In genomic region chr2:120606021-120606690, GRCm38 (mm10) we compare ENCODE assay signal across 11 mouse cellular contexts. TPM values are rescaled to one million over a fixed set of nuclear protein-coding genes. Genes with fewer than 3 reads are reported as not detected.
DNase-seq lines count a peak whose midpoint lies in the region; ATAC-seq and TF ChIP-seq lines count a peak whose summit lies in the region.
"Had no signal": no experiment of that assay in that cellular context is flagged by ENCODE, and none has a peak within 500 bp of the region (broad histone marks: within the 10 kb centered on the region; RNA-seq: fewer than 3 reads in every experiment).

No protein-coding gene starts in this region.

- TF ChIP-seq EP300 in CH12.LX (IDR thresholded peaks at IDR 0.05; ENCODE audit: low read length) = no peak

- H3K4me1 ChIP-seq in embryonic facial prominence, embryonic 11.5 days (ENCODE audit: control insufficient read depth, insufficient read depth, low read length) = no peaks in the 10 kb centered on the region
- H3K4me1 ChIP-seq in embryonic facial prominence, embryonic 10.5 days = peaks cover 17% of the 10 kb centered on the region
- H3K4me1 ChIP-seq in CH12.LX (ENCODE audit: control insufficient read depth in 1 of 2, insufficient read depth in 2 of 2) = peaks cover 0 to 24% of the 10 kb centered on the region in 2 experiments; a peak in 1 of 4 replicates

- H3K79me2 ChIP-seq in CH12.LX (replicated peaks; ENCODE audit: control insufficient read depth, extremely low read depth, insufficient read depth, poor library complexity, severe bottlenecking) = peaks cover 12% of the 10 kb centered on the region

- no peaks in the 10 kb centered on the region for H3K9me3 ChIP-seq in embryonic facial prominence, embryonic 11.5 days (replicated peaks; ENCODE audit: control insufficient read depth, low read length)
- no peaks in the 10 kb centered on the region for H3K9me3 ChIP-seq in embryonic facial prominence, embryonic 10.5 days
- no peaks in the 10 kb centered on the region for H3K9me3 ChIP-seq in CH12.LX (replicated peaks; ENCODE audit: low read length)
- H3K9me3 ChIP-seq: hindbrain, embryonic 15.5 days had no signal

- H3K9ac ChIP-seq in embryonic facial prominence, embryonic 11.5 days (replicated peaks; ENCODE audit: low read length) = no peak overlapping the region
- H3K9ac ChIP-seq in CH12.LX (ENCODE audit: insufficient read depth, low read depth) = no peak overlapping the region
- H3K9ac ChIP-seq: hindbrain, embryonic 15.5 days had no signal

- H3K36me3 ChIP-seq in embryonic facial prominence, embryonic 11.5 days (replicated peaks; ENCODE audit: control insufficient read depth, insufficient read depth, low read depth, low read length) = no peaks in the 10 kb centered on the region
- peaks cover 36% of the 10 kb centered on the region for H3K36me3 ChIP-seq in embryonic facial prominence, embryonic 10.5 days (replicated peaks)
- H3K36me3 ChIP-seq in CH12.LX (replicated peaks in 1 of 2; ENCODE audit: control insufficient read depth in 1 of 2, insufficient read depth in 1 of 2, low read length in 1 of 2) = peaks cover 9 to 36% of the 10 kb centered on the region in 2 experiments

- ATAC-seq in embryonic facial prominence, embryonic 11.5 days (replicated peaks; ENCODE audit: insufficient number of reproducible peaks, low FRiP score, low TSS enrichment, low read depth) = no peak
- no peak for ATAC-seq in granulocyte monocyte progenitor cell, adult 5-6 weeks (replicated peaks; ENCODE audit: poor library complexity, severe bottlenecking)
- ATAC-seq: midbrain, embryonic 16.5 days had no signal

- TF ChIP-seq POLR2A in CH12.LX (IDR thresholded peaks at IDR 0.05; ENCODE audit: low read depth, low read length) = no peak

- peak in 1 of 2 experiments; percentile 59; a peak in 2 of 4 replicates for TF ChIP-seq CTCF in CH12.LX (conservative IDR thresholded peaks at IDR 0.05 in 1 of 2, IDR thresholded peaks at IDR 0.05 in 1 of 2; ENCODE audit: low read depth in 2 of 2, low read length in 2 of 2)

- H3K27me3 ChIP-seq in embryonic facial prominence, embryonic 11.5 days (ENCODE audit: control insufficient read depth, insufficient read depth, low read length) = no peaks in the 10 kb centered on the region
- no peaks in the 10 kb centered on the region for H3K27me3 ChIP-seq in embryonic facial prominence, embryonic 10.5 days (replicated peaks; ENCODE audit: low read depth, poor library complexity, severe bottlenecking)
- no peaks in the 10 kb centered on the region for H3K27me3 ChIP-seq in CH12.LX (replicated peaks)
- H3K27me3 ChIP-seq: hindbrain, embryonic 15.5 days had no signal

- H3K4me3 ChIP-seq in embryonic facial prominence, embryonic 11.5 days (ENCODE audit: low read depth, low read length) = no peak overlapping the region
- no peak overlapping the region for H3K4me3 ChIP-seq in embryonic facial prominence, embryonic 10.5 days
- no peak overlapping the region for H3K4me3 ChIP-seq in CH12.LX (replicated peaks in 1 of 3; ENCODE audit: low read depth in 2 of 3, low read length in 2 of 3, poor library complexity in 1 of 3)
- H3K4me3 ChIP-seq: hindbrain, embryonic 15.5 days had no signal

- TF ChIP-seq RAD21 in CH12.LX (IDR thresholded peaks at IDR 0.05; ENCODE audit: low read depth, low read length) = peak; percentile 40

- in situ Hi-C loops in CH12.LX (cut with MboI; ENCODE audit: low pct_ligation_motif_present, low pct_unique_long_range_greater_than_20kb, low sequenced_read_pairs) = no loop called here

- no peak overlapping the region for H3K4me2 ChIP-seq in embryonic facial prominence, embryonic 11.5 days (ENCODE audit: low read depth, low read length)
- H3K4me2 ChIP-seq in CH12.LX (ENCODE audit: insufficient read depth, low read depth, poor library complexity, severe bottlenecking) = no peak overlapping the region
- H3K4me2 ChIP-seq: hindbrain, embryonic 15.5 days had no signal

- dilution Hi-C loops in CH12.LX (cut with MboI; ENCODE audit: extremely low pct_ligation_motif_present, extremely low pct_unique_long_range_greater_than_20kb, low sequenced_read_pairs) = no loop called here

- intact Hi-C loops in left cerebral cortex, postnatal 25 days (cut with DNase I) = loop anchor here (1.0 to 5.0 kb wide), 3 partner anchors 16 to 64 kb away; partner anchors contain the start of gene Snap23
- intact Hi-C loops in left cerebral cortex, postnatal 4 days (cut with DNase I) = no loop called here

- 86% methylated on average over 6 of the region's 6 CpGs for WGBS in embryonic facial prominence, embryonic 11.5 days
- 85% methylated on average over 6 of the region's 6 CpGs for WGBS in embryonic facial prominence, embryonic 10.5 days

- peak; percentile 9 for DNase-seq in embryonic facial prominence, embryonic 11.5 days (ENCODE audit: low spot score)
- no peak for DNase-seq in embryonic facial prominence, embryonic 10.5 days (ENCODE audit: low spot score)
- DNase-seq in left cerebral cortex, postnatal 25 days (ENCODE audit: low spot score in 2 of 2) = peak; percentile 42 to 83
- DNase-seq in left cerebral cortex, postnatal 4 days = no peak
- peak; percentile 23 for DNase-seq in CH12.LX (ENCODE audit: extremely low read depth)
- peak; percentile 53 for DNase-seq in induced T-regulatory cell, adult 2 months (ENCODE audit: low read depth)
- no peak for DNase-seq in urinary bladder, adult 2 months (ENCODE audit: low spot score)
- DNase-seq: cerebellum, adult 9-10 months had no signal

- H3K27ac ChIP-seq in embryonic facial prominence, embryonic 11.5 days (replicated peaks; ENCODE audit: low read depth, low read length) = no peak overlapping the region
- no peak overlapping the region for H3K27ac ChIP-seq in embryonic facial prominence, embryonic 10.5 days (replicated peaks)
- H3K27ac ChIP-seq in CH12.LX (ENCODE audit: insufficient read depth, low read depth) = no peak overlapping the region
- H3K27ac ChIP-seq: hindbrain, embryonic 15.5 days had no signal

RNA-seq across cellular contexts. Expression of gene Haus2, which starts 3.0 kb away (rescaled TPM):
- 33.3 and 33.8 TPM in 2 replicates for polyA plus RNA-seq in embryonic facial prominence, embryonic 11.5 days (2014; fragmentation: Nextera tagmentation; extraction: Ambion mirVana)
- 35.3 and 36.4 TPM in 2 replicates for polyA plus RNA-seq in embryonic facial prominence, embryonic 10.5 days (2016; fragmentation: Nextera tagmentation; extraction: Ambion mirVana)
- 10 to 100 TPM; 14.8 to 15.6 TPM for total RNA-seq in left cerebral cortex, postnatal 25 days (2021)
- total RNA-seq in left cerebral cortex, postnatal 4 days (2021) = 10 to 100 TPM; 14.3 to 15.6 TPM
- total RNA-seq in CH12.LX (2012; rRNA removed) = 12.8 and 15.4 TPM in 2 replicates
- 37.8 and 41.4 TPM in 2 replicates for total RNA-seq in CH12.LX (2014; rRNA removed)
- 18.2 and 21.0 TPM in 2 replicates for polyA plus RNA-seq in CH12.LX (2012; ENCODE audit: insufficient read length, low read depth)
- 20.4 and 22.0 TPM in 2 replicates for total RNA-seq in granulocyte monocyte progenitor cell, adult 5-6 weeks (2014; fragmentation: Nextera tagmentation)
- 17.9 and 20.8 TPM in 2 replicates for total RNA-seq in granulocyte monocyte progenitor cell, adult 5-6 weeks (2017)
- 11.5 and 12.7 TPM in 2 replicates for polyA plus RNA-seq in urinary bladder, adult 2 months (2012; rRNA removed)

RNA-seq across cellular contexts. Expression of gene Lrrc57, which starts 3.2 kb away (rescaled TPM):
- 26.0 and 27.0 TPM in 2 replicates for polyA plus RNA-seq in embryonic facial prominence, embryonic 11.5 days (2014; fragmentation: Nextera tagmentation; extraction: Ambion mirVana)
- polyA plus RNA-seq in embryonic facial prominence, embryonic 10.5 days (2016; fragmentation: Nextera tagmentation; extraction: Ambion mirVana) = 26.6 and 27.4 TPM in 2 replicates
- total RNA-seq in left cerebral cortex, postnatal 25 days (2021) = 10 to 100 TPM; 40.6 to 46.8 TPM
- total RNA-seq in left cerebral cortex, postnatal 4 days (2021) = 10 to 100 TPM; 16.5 to 17.9 TPM
- total RNA-seq in CH12.LX (2012; rRNA removed) (8.9 and 9.1 TPM in 2 replicates), CH12.LX (2014; rRNA removed) (15.6 and 18.8 TPM in 2 replicates)
- polyA plus RNA-seq in CH12.LX (2012; ENCODE audit: insufficient read length, low read depth) = 10.3 and 10.5 TPM in 2 replicates
- 7.3 and 12.1 TPM in 2 replicates for total RNA-seq in granulocyte monocyte progenitor cell, adult 5-6 weeks (2014; fragmentation: Nextera tagmentation)
- 18.9 and 20.5 TPM in 2 replicates for total RNA-seq in granulocyte monocyte progenitor cell, adult 5-6 weeks (2017)
- polyA plus RNA-seq in urinary bladder, adult 2 months (2012; rRNA removed) = 19.2 and 24.2 TPM in 2 replicates

RNA-seq across cellular contexts. Expression of gene Stard9, which starts 22.8 kb away (rescaled TPM):
- 3.4 and 3.7 TPM in 2 replicates for polyA plus RNA-seq in embryonic facial prominence, embryonic 11.5 days (2014; fragmentation: Nextera tagmentation; extraction: Ambion mirVana)
- 2.6 and 3.4 TPM in 2 replicates for polyA plus RNA-seq in embryonic facial prominence, embryonic 10.5 days (2016; fragmentation: Nextera tagmentation; extraction: Ambion mirVana)
- total RNA-seq in left cerebral cortex, postnatal 25 days (2021) = 1 to 10 TPM; 7.1 to 9.3 TPM
- 10 to 100 TPM; 13.7 to 15.6 TPM for total RNA-seq in left cerebral cortex, postnatal 4 days (2021)
- total RNA-seq in CH12.LX (2012; rRNA removed) (0.67 and 0.81 TPM in 2 replicates), CH12.LX (2014; rRNA removed) (0.16 and 0.23 TPM in 2 replicates)
- polyA plus RNA-seq in CH12.LX (2012; ENCODE audit: insufficient read length, low read depth) = 0.76 and 1.1 TPM in 2 replicates
- 3.5 and 10.7 TPM in 2 replicates for total RNA-seq in granulocyte monocyte progenitor cell, adult 5-6 weeks (2014; fragmentation: Nextera tagmentation)
- 0.62 and 1.1 TPM in 2 replicates for total RNA-seq in granulocyte monocyte progenitor cell, adult 5-6 weeks (2017)
- 22.1 and 23.0 TPM in 2 replicates for polyA plus RNA-seq in urinary bladder, adult 2 months (2012; rRNA removed)

RNA-seq across cellular contexts. Expression of gene Snap23, which starts 38.7 kb away (rescaled TPM):
- polyA plus RNA-seq in embryonic facial prominence, embryonic 11.5 days (2014; fragmentation: Nextera tagmentation; extraction: Ambion mirVana) = 62.0 and 66.4 TPM in 2 replicates
- polyA plus RNA-seq in embryonic facial prominence, embryonic 10.5 days (2016; fragmentation: Nextera tagmentation; extraction: Ambion mirVana) = 57.4 and 60.5 TPM in 2 replicates
- 10 to 100 TPM; 15.9 to 24.3 TPM for total RNA-seq in left cerebral cortex, postnatal 25 days (2021)
- total RNA-seq in left cerebral cortex, postnatal 4 days (2021) = 10 to 100 TPM; 19.8 to 20.0 TPM
- total RNA-seq in CH12.LX (2012; rRNA removed) = 15.9 and 20.5 TPM in 2 replicates
- total RNA-seq in CH12.LX (2014; rRNA removed) = 23.0 and 25.3 TPM in 2 replicates
- 35.8 and 44.5 TPM in 2 replicates for polyA plus RNA-seq in CH12.LX (2012; ENCODE audit: insufficient read length, low read depth)
- total RNA-seq in granulocyte monocyte progenitor cell, adult 5-6 weeks (2014; fragmentation: Nextera tagmentation) = 51.2 and 56.5 TPM in 2 replicates
- 92.1 and 119 TPM in 2 replicates for total RNA-seq in granulocyte monocyte progenitor cell, adult 5-6 weeks (2017)
- polyA plus RNA-seq in urinary bladder, adult 2 months (2012; rRNA removed) = 54.0 and 62.6 TPM in 2 replicates

RNA-seq across cellular contexts. Expression of gene Zfp106, which starts 42.5 kb away (rescaled TPM):
- 55.9 and 59.2 TPM in 2 replicates for polyA plus RNA-seq in embryonic facial prominence, embryonic 11.5 days (2014; fragmentation: Nextera tagmentation; extraction: Ambion mirVana)
- polyA plus RNA-seq in embryonic facial prominence, embryonic 10.5 days (2016; fragmentation: Nextera tagmentation; extraction: Ambion mirVana) = 77.8 and 78.8 TPM in 2 replicates
- 100 to 1,000 TPM; 148 to 150 TPM for total RNA-seq in left cerebral cortex, postnatal 25 days (2021)
- 10 to 100 TPM; 81.7 to 84.5 TPM for total RNA-seq in left cerebral cortex, postnatal 4 days (2021)
- 89.4 and 93.8 TPM in 2 replicates for total RNA-seq in CH12.LX (2012; rRNA removed)
- 113 and 130 TPM in 2 replicates for total RNA-seq in CH12.LX (2014; rRNA removed)
- 183 and 203 TPM in 2 replicates for polyA plus RNA-seq in CH12.LX (2012; ENCODE audit: insufficient read length, low read depth)
- total RNA-seq in granulocyte monocyte progenitor cell, adult 5-6 weeks (2014; fragmentation: Nextera tagmentation) = 110 and 113 TPM in 2 replicates
- 139 and 142 TPM in 2 replicates for total RNA-seq in granulocyte monocyte progenitor cell, adult 5-6 weeks (2017)
- 46.1 and 53.3 TPM in 2 replicates for polyA plus RNA-seq in urinary bladder, adult 2 months (2012; rRNA removed)

Comparison
In these comparisons a context has a peak if more than half of its experiments do, and no peak if none do; other contexts are left out.
1. DNase-seq: peak in embryonic facial prominence, embryonic 11.5 days (single experiment), left cerebral cortex, postnatal 25 days (2 of 2), CH12.LX (single experiment) and induced T-regulatory cell, adult 2 months (single experiment); none in embryonic facial prominence, embryonic 10.5 days (single experiment), left cerebral cortex, postnatal 4 days (single experiment) and urinary bladder, adult 2 months (single experiment).